Mouse (Mus musculus) right cerebral cortex, adult 2 months (tissue): Measurements from ENCODE around the gene Leo1.

ENCODE experiments used
- DNase-seq, 2 experiments: peaks; one replicate each; pipeline ENCODE4 v3.0.0; 2021 to 2022; ENCODE audit warnings: low spot score in 2 of 2

Gene Leo1

GRCm38 (mm10) chr9:75440796-75441666, at the start of gene Leo1:
Gene Leo1 (plus strand): TSS chr9:75441524.
- peak; percentile 90 to 93 for DNase-seq

DNA sequence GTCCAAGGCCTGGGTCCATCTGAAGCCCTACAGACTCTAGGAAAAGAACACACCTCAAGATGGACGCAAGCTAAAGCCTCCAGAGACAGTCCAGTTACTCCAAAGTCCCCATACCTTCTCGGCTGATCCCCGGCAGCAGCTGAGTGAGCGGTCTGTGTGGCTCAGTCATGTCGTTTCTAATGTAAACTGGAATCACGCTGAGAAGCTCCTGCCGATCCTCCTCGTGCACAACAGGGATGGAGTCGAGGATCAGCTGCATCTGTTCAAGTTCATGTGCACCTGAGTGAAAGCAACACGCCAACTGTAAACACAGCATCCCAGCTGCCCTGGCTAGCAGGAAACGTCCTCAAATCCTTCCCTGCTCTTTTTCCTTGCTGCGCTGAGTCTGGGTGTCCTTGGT, 48.1 kb upstream of the Leo1 start:
- no peak for DNase-seq

GRCm38 (mm10) chr9:75395971-75396370, 45.4 kb upstream of the Leo1 start:
- DNase-seq: no peak

DNA sequence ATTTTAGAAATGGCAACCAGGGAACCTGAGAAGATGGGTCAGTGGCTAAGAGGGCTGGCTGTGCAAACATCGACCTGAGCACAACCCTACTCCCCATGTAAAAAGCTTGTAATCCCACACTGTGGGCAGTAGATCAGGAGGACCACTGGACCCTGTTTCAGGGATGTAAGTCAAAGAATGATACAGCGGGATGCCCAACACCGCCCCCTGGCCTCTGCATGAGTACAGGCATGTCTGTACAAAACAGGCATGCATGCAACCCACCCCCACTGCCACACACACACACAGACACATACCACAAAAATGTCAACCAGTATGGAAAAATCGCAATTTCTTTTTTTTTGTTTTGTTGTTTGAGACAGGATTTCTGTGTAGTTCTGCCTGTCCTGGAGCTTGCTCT, 42.3 kb upstream of the Leo1 start:
- DNase-seq: no peak

- no peak for DNase-seq
Observed at GRCm38 (mm10) chr9:75400639-75401038, 40.7 kb upstream of the Leo1 start.

DNA sequence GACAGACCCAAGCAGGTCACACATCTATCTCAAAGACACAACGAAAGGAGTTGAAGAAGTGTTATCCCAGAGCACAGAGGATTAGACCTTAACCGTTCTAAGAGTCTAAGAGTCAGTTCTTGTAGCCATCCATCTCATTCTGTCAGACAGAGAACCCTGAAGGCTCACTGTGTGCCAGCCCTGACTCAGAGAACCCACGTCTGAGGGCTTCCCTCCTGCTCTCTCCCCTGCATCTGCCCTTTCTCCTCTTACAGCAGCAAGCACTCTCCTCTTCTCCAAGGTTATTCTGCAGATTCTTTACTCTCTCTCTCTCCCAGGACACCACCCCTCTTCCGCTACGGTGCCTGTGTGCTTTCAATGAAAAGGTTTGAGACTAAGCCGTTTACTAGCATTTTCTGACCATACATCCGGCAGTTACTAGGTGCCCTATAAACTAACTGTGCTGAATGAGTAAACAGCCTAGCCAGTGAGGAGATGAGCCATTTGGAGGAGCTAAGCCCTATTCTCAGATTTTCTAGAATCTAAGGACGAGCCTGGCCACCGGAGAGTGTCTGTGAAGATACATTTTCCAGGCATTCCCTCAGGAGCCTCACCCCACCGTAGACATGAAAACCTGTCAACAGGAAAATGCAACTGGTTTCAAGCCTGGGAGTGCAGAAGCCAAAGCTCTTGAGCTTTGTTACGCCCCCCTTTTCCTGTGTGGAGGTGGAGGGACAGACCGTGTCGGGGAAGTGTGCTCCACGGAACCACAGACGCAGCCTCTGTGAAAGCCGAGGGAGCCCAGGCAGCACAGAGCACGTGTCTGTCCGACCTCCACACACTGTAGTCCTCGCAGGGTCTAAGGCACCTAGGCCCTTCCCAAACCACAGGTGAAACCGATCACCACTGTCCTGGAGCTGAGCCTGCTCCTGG, 39.5 kb upstream of the Leo1 start:
- DNase-seq: peak in 1 of 2 experiments; percentile 14

GRCm38 (mm10) chr9:75403520-75403919, 37.8 kb upstream of the Leo1 start:
- DNase-seq: no peak

DNA sequence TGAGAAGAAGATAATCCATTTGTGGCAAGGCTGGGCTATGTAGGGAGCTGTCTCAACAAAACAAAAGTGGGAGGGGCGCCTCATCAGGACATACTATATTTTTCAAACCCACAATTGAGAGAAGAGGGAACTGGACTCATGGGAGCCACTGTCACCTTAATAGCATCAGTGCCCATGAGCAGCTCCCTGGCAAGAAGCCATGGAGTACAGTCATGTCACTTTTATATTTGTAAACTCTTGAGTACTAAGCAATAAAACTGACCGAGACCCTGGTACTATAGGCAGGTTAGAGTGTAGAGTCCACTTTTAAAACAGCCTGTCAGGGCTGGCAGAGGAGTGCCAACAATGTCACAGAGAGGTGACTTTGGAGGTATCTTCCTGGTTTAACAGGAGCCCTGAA, 35.2 kb upstream of the Leo1 start:
- DNase-seq: no peak

GRCm38 (mm10) chr9:75407803-75408202, 33.5 kb upstream of the Leo1 start:
- peak; percentile 68 to 73 for DNase-seq

- no peak for DNase-seq
Observed at GRCm38 (mm10) chr9:75408204-75408826, 33.0 kb upstream of the Leo1 start.

DNA sequence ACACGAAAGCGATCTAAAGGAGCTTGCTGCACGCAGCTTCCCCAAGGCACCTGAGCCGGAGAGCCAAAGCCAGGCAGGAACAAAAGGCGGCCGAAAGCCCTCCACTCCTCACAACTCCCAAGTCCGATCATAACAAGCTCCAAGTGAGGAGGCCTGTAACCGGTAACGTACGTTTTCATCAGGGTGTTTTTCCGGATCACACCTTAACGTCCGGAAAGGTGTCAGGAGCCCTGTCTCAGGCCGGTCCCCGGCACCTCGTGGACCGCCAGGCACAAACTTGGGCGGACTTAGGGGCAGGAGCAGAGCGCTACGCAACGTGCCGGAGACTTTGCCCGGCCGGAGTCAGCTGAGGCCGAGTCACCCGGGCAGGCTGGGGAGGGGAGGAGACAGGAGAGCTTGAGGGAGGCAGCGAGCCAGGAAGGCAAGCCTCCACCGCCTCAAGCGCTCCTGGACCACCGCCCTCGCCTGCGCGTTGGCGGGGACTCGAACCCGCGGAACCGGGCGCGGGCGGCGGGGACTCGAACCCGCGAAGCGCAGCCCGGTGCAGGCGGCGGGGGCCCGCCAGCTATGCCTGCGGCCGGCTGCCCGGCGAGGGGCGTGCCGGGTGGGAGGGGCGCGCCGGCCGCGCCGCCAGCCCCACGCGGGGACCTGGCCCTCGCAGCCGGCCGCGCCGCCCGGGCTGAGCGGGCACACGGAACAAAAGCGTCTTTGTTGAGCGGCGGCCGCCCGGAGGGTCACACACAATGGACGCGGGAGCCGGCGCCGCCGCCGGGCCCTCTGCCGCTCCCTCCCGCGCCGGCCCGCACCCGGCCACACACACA, 32.1 kb upstream of the Leo1 start:
- DNase-seq: peak; percentile 44 to 62

GRCm38 (mm10) chr9:75409852-75410378, 31.4 kb upstream of the Leo1 start, which contains the start of gene Mapk6:
Gene Mapk6 (minus strand): TSS chr9:75410005.
- DNase-seq: peak; percentile 94 to 96

DNA sequence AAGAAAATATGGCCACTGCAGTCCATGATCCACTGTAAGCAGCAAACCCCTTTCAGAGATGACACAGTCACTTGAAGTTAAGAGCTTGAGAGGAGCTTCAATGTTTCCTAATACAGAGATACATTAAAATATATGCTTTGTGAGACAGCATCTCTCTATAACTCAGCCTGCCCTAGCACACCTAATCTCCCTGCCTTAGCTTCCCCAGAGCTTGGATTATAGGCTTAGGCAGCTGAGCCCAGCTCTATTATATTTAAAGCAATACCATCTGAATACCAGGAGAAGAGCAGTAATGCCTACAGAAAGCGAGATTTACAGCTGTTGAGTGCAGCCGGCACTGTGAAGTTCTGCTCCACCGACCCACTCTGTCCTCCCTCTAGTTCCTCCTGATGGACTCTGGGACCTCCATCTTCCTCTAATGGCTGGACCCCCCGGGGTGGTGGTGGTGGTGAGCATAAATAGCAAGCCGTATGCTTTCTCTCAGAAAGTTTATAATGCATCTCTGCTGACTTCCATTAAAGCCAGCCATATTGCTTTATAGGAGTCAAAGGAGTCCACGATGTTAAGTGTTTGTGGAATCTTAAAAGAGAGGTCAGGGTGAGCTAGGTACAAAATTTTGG, 30.3 kb upstream of the Leo1 start:
- DNase-seq: no peak

- DNase-seq: no peak
Observed at GRCm38 (mm10) chr9:75411584-75411983, 29.7 kb upstream of the Leo1 start.

GRCm38 (mm10) chr9:75413206-75413605, 28.1 kb upstream of the Leo1 start:
- DNase-seq: no peak

DNA sequence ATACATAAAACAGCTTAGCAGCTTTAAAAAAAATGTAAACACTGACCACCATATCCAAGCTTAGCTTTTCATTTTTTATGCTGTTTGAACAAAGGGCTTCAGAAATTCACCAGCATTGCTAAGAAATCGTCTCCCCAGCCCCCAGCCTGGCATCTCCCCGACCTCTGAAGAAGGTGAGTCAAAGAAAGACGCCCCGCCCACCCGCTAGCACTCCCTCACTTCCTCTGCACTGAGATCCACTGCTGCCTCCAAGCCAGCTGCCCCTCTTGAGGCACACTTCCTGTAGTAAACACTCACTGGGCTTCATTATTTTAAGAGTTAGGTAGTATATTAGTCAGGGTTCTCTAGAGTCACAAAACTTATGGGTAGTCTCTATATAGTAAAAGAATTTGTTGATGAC, 27.1 kb upstream of the Leo1 start:
- DNase-seq: no peak

DNA sequence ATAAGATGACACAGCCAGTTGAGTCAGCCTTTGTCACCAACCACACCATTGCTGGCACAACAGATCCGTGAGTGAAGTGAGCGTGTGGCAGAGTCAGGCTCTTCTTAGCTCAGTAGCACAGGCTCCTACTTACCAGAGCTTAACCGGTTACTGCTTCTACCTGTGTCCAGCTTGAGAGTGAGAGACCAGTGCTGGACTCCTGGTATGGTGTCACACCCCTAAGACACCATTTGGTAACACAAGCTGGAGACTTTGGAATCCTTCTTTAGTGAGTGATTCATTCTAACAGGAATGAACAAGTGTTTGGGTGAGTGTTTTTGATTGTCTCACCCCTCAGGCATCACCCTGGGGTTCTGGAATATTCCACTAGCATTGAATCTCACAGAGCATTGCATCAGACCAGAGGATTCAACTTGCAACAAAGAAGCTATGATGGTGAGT, 19.1 kb upstream of the Leo1 start:
- no peak for DNase-seq

GRCm38 (mm10) chr9:75423683-75424082, 17.6 kb upstream of the Leo1 start:
- no peak for DNase-seq

- no peak for DNase-seq
Observed at GRCm38 (mm10) chr9:75424358-75425150, 16.8 kb upstream of the Leo1 start.
